Mouse (Mus musculus) cerebellum, adult 2 months (tissue): Measurements from ENCODE around the gene Csf3.

Experiments used
- CTCF ChIP-seq: fragments of 200-500 bp; IDR thresholded peaks from 2 replicates; pipeline ENCODE4 v1.5.1; 2011; ENCODE audit warnings: low read depth, mild to moderate bottlenecking, control low read depth, low read length, moderate library complexity, borderline replicate concordance; ENCODE audit not compliant: insufficient read depth
- POLR2A ChIP-seq: fragments of 200-500 bp; IDR thresholded peaks from 2 replicates; pipeline ENCODE4 v1.6.1; 2011; ENCODE audit warnings: low read length, control low read depth, borderline replicate concordance; ENCODE audit not compliant: insufficient read depth

DNA sequence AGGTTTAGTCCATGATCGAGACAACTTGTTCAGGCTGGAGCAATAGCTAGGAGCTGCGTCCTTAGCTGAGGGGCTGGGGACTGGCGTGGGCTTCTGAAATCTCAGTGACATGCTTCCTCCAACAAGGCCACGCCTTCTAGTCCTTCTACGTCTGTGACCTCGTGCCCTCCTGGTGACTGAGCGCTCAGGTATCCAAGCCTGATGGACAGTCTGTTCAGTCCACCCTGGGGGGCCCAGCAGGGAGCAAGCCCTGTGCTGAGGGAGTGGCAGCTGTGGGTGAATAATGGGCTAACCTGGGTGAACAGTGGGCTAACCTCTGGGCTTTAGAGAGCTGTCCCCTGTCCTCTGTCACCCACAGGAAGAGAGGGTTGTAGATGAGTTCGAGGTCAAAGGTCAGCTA, 13.1 kb upstream of the Csf3 start:
- TF ChIP-seq CTCF, result no peak
- TF ChIP-seq POLR2A, result no peak
